Mouse (Mus musculus) ovary, adult 10 weeks (tissue): ENCODE measurements around the gene Sfxn4. TPM values are rescaled to one million over a fixed set of nuclear protein-coding genes. Genes with fewer than 3 reads are reported as not detected.

Experiments
- polyA plus RNA-seq: library from polyadenylated mRNA; stranded (reverse); fragments of 350-450 nt; fragmentation: Illumina TruSeq; extraction: RNeasy Lipid Tissue Mini Kit (QIAGEN cat#74804); gene quantifications from one replicate; pipeline ENCODE4 v1.2.3, GENCODE M21; 2014

Gene Sfxn4
- 9.6 TPM for polyA plus RNA-seq

GRCm38 (mm10) chr19:60860868-60861700, at the start of gene Sfxn4:
Gene Sfxn4, minus strand, starts transcription at chr19:60861479.

GRCm38 (mm10) chr19:60889714-60890315, 28.5 kb upstream of the Sfxn4 start, which contains the start of gene Grk5:
Gene Grk5, plus strand, starts transcription at chr19:60889749.

GRCm38 (mm10) chr19:60874064-60874694, 12.9 kb upstream of the Sfxn4 start, which contains the start of gene Prdx3:
Gene Prdx3, minus strand, starts transcription at chr19:60874556.

GRCm38 (mm10) chr19:60811098-60812035, 49.9 kb downstream of the Sfxn4 start, which contains the start of gene Fam45a:
Gene Fam45a, plus strand, starts transcription at chr19:60811585.

GRCm38 (mm10) chr19:60790551-60791161, 70.6 kb downstream of the Sfxn4 start, which contains the start of gene Eif3a:
Gene Eif3a, minus strand, starts transcription at chr19:60790658.

Other genes with a start within 250 kb of the Sfxn4 start
- 7.2 TPM for gene Nanos1, start 105.5 kb downstream of the Sfxn4 start, polyA plus RNA-seq
- 332 TPM for gene Eif3a, start 70.8 kb downstream of the Sfxn4 start, polyA plus RNA-seq
- 84.0 TPM for gene Fam45a, start 49.9 kb downstream of the Sfxn4 start, polyA plus RNA-seq
- gene Prdx3, start 13.1 kb upstream of the Sfxn4 start, polyA plus RNA-seq, result 210 TPM
- gene Grk5, start 28.3 kb upstream of the Sfxn4 start, polyA plus RNA-seq, result 18.6 TPM